Mouse (Mus musculus): ENCODE measurements around the gene Elmo3.

Gene Elmo3

GRCm38 (mm10) chr8:105354549-105354948, 49.1 kb downstream of the Elmo3 start:
- no peak for DNase-seq (ENCODE audit: low read depth, low spot score)

DNA sequence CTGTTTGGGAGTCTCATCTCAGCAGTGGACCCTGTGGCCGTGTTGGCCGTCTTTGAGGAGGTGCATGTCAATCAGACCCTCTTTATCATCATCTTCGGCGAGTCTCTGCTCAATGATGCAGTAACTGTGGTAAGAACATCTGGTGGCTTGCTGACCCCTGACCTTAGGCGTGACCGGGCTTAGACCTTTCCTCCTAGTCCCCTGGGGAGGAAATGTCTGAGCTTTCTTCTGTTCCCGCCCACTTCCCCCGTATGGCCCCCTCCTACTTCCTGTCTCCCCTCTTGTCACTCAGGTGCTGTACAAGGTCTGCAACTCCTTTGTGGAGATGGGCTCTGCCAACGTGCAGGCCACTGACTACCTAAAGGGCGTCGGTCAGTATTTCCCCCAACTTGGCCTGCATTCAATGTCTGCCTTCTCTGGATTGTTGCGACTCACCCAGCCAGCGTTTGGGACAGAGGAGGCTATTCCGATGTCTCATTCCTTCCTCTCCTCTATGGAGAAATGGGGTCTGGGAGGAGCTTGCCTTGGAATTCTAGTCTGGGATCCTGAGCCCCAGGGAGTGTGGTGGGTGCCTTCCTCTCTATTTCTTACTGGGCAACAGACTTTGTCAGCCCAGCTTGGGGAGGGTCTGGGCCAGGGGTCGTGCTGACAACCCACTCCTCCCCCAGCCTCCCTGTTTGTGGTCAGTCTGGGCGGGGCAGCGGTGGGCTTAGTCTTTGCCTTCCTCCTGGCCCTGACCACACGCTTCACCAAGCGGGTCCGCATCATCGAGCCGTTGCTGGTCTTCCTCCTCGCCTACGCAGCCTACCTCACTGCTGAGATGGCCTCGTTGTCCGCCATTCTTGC, 50.0 kb downstream of the Elmo3 start:
- no peak for DNase-seq (ENCODE audit: low read depth, low spot score)

GRCm38 (mm10) chr8:105356681-105357080, 51.3 kb downstream of the Elmo3 start:
- DNase-seq (ENCODE audit: low read depth, low spot score), result no peak

GRCm38 (mm10) chr8:105359208-105359607, 53.8 kb downstream of the Elmo3 start:
- no peak for DNase-seq (ENCODE audit: low read depth, low spot score)

DNA sequence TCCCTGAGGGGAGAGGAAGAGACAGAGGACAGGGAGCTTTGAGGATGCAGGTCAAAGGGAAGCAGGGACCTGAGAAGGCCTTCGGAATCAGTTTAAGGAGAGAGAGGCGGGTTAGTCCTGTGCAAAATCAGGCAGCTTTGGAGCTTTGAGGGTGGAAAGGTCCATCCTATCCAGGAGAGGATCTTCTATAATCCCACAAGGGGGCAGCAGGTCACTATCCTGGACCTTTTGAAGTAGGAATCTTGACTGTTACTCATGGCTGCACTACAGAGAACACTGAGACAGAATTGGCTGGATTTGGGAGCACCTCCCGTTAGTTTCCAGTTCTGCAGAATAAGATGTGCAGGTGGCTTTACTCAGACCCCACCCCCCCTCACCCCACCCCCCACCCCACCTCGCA, 54.2 kb downstream of the Elmo3 start:
- no peak for DNase-seq (ENCODE audit: low read depth, low spot score)
